Mouse (Mus musculus) cortical plate, adult 2 months (tissue): ENCODE results near the gene Ankrd34a.

ENCODE experiments used
- CTCF ChIP-seq: fragments of 200-500 bp; IDR thresholded peaks from 2 replicates; pipeline ENCODE4 v1.5.1; 2011; ENCODE audit warnings: mild to moderate bottlenecking, control low read depth, low read length; ENCODE audit not compliant: insufficient read depth; ENCODE audit errors: extremely low read depth
- POLR2A ChIP-seq: fragments of 200-500 bp; IDR thresholded peaks from 2 replicates; pipeline ENCODE4 v1.6.1; 2011; ENCODE audit warnings: mild to moderate bottlenecking, low read length, control low read depth; ENCODE audit not compliant: insufficient read depth; ENCODE audit errors: extremely low read depth

- TF ChIP-seq CTCF (no peak), POLR2A (no peak)
Measured at GRCm38 (mm10) chr3:96634015-96634414, 37.6 kb downstream of the Ankrd34a start.
